Mouse (Mus musculus) heart, embryonic 11.5 days (tissue): ENCODE measurements at regions not wholly inside any gene's neighbourhood (a gene's known extent, or its start where the extent isn't known, plus 50 kb on each side); places are given as distances from the start of the nearest gene placed in this dataset.

Source experiments
- ATAC-seq: fragments of 200-750 bp; cut with Nextera tagmentation; replicated peaks from 2 replicates; pipeline ENCODE4 v1.8.0; 2017; ENCODE audit warnings: moderate library complexity; ENCODE audit not compliant: insufficient number of reproducible peaks, low FRiP score, low TSS enrichment
- H3K27ac ChIP-seq: fragments of 300-500 bp; sonication (generic); 2 replicates; pipeline ENCODE4 v1.5.1; 2014; ENCODE audit warnings: mild to moderate bottlenecking, low read depth, low read length
- H3K27me3 ChIP-seq: fragments of 300-500 bp; sonication (generic); 2 replicates; pipeline ENCODE4 v1.6.1; 2014; ENCODE audit warnings: mild to moderate bottlenecking, low read length, mixed read lengths; ENCODE audit not compliant: control insufficient read depth, insufficient read depth
- H3K36me3 ChIP-seq: fragments of 300-500 bp; sonication (generic); 2 replicates; pipeline ENCODE4 v1.6.1; 2014; ENCODE audit warnings: mild to moderate bottlenecking, low read length, moderate library complexity, mixed read lengths; ENCODE audit not compliant: control insufficient read depth, insufficient read depth
- H3K4me1 ChIP-seq: fragments of 300-500 bp; sonication (generic); 2 replicates; pipeline ENCODE4 v1.6.1; 2014; ENCODE audit warnings: low read length; ENCODE audit not compliant: control insufficient read depth, insufficient read depth
- H3K4me2 ChIP-seq: fragments of 300-500 bp; sonication (generic); 2 replicates; pipeline ENCODE4 v1.6.1; 2014; ENCODE audit warnings: mild to moderate bottlenecking, moderate library complexity
- H3K4me3 ChIP-seq: fragments of 300-500 bp; sonication (generic); 2 replicates; pipeline ENCODE4 v1.5.1; 2014; ENCODE audit warnings: low read depth, low read length
- H3K9ac ChIP-seq: fragments of 300-500 bp; sonication (generic); 2 replicates; pipeline ENCODE4 v1.6.1; 2014; ENCODE audit warnings: mild to moderate bottlenecking, low read depth, low read length, moderate library complexity
- H3K9me3 ChIP-seq: fragments of 300-500 bp; sonication (generic); replicated peaks from 2 replicates; pipeline ENCODE4 v1.6.1; 2016; ENCODE audit warnings: low read length; ENCODE audit not compliant: control insufficient read depth
- WGBS: fragments of 180-500 bp; shearing (Covaris S2); extraction: QIAGEN DNeasy Blood & Tissue Kit; methylation state at CpG from one replicate; pipeline ENCODE4 v1.1.7; 2014; ENCODE audit not compliant: insufficient replicate concordance; 5-methylcytosine and 5-hydroxymethylcytosine counted together

- H3K9ac ChIP-seq: no peak overlapping the region
- no peaks in the 10 kb centered on the region for H3K36me3 ChIP-seq
- WGBS: 74% methylated on average over 3 of the region's 3 CpGs
- H3K4me1 ChIP-seq: no peaks in the 10 kb centered on the region
- H3K4me3 ChIP-seq: no peak overlapping the region
- no peaks in the 10 kb centered on the region for H3K27me3 ChIP-seq
- H3K9me3 ChIP-seq: no peaks in the 10 kb centered on the region
- no peak overlapping the region for H3K27ac ChIP-seq
- H3K4me2 ChIP-seq: no peak overlapping the region
- no peak for ATAC-seq
These were observed 52.9 kb upstream of the Arhgap24 start for GRCm38 (mm10) chr5:102428310-102428709.
